Mouse (Mus musculus) bone marrow macrophage, adult 2 months (primary cell): ENCODE measurements around the gene Ptpro. TPM values are rescaled to one million over a fixed set of nuclear protein-coding genes. Genes with fewer than 3 reads are reported as not detected.
"Not testable (repeated sequence)": the region's sequence is repeated elsewhere in the genome, so short reads cannot be mapped to it uniquely, and the experiment has no call there.

Experiments
- H3K27ac ChIP-seq: 2 replicates; pipeline ENCODE4 v1.5.1; 2012; ENCODE audit warnings: low read depth, low read length; ENCODE audit not compliant: insufficient read depth
- H3K4me1 ChIP-seq: 2 replicates; pipeline ENCODE4 v1.6.1; 2012; ENCODE audit warnings: low read length; ENCODE audit not compliant: control insufficient read depth, insufficient read depth
- H3K4me3 ChIP-seq: 2 replicates; pipeline ENCODE4 v1.5.1; 2012; ENCODE audit warnings: mild to moderate bottlenecking, low read length, moderate library complexity; ENCODE audit not compliant: insufficient read depth
- CTCF ChIP-seq: IDR thresholded peaks from 2 replicates; pipeline ENCODE4 v1.5.1; 2012; ENCODE audit warnings: low read depth, mild to moderate bottlenecking, low read length, moderate library complexity
- POLR2A ChIP-seq: IDR thresholded peaks from 2 replicates; pipeline ENCODE4 v1.6.1; 2012; ENCODE audit warnings: mild to moderate bottlenecking, low read depth, low read length, borderline replicate concordance
- polyA plus RNA-seq: library from polyadenylated mRNA; stranded (reverse); fragments of >200 nt; gene quantifications from 2 replicates; pipeline ENCODE4 v1.2.4, GENCODE M21; 2012; ENCODE audit not compliant: missing spikeins, insufficient read depth, insufficient read length

Ptpro gene
- polyA plus RNA-seq, 1 experiment, result 155 TPM

GRCm38 (mm10) chr6:137467696-137468095 is 215.6 kb downstream of the Ptpro start:
- no peak overlapping the region for H3K27ac ChIP-seq
- TF ChIP-seq CTCF (no peak), POLR2A (no peak)
- no peak overlapping the region for H3K4me3 ChIP-seq
- H3K4me1 ChIP-seq, result peaks cover 34% of the 10 kb centered on the region

GRCm38 (mm10) chr6:137469541-137469940 is 217.4 kb downstream of the Ptpro start:
- peaks cover 40% of the 10 kb centered on the region for H3K4me1 ChIP-seq
- H3K4me3 ChIP-seq, result no peak overlapping the region
- TF ChIP-seq CTCF (no peak), POLR2A (no peak)
- H3K27ac ChIP-seq, result no peak overlapping the region

- Histone ChIP-seq H3K4me3 (no peak overlapping the region), H3K27ac (peak overlapping the region; percentile 99), H3K4me1 (peaks cover 40% of the 10 kb centered on the region)
- no peak for TF ChIP-seq CTCF
- TF ChIP-seq POLR2A, result no peak
These were observed 218.9 kb downstream of the Ptpro start for GRCm38 (mm10) chr6:137470901-137471598.

- H3K4me1 ChIP-seq, result peaks cover 40% of the 10 kb centered on the region
- no peak for TF ChIP-seq CTCF
- no peak for TF ChIP-seq POLR2A
- peak overlapping the region; percentile 99 for H3K27ac ChIP-seq
- no peak overlapping the region for H3K4me3 ChIP-seq
These were observed 220.0 kb downstream of the Ptpro start for GRCm38 (mm10) chr6:137472129-137472528.

- H3K4me1 ChIP-seq, result peaks cover 35% of the 10 kb centered on the region
- peak overlapping the region; percentile 93 for H3K27ac ChIP-seq
- TF ChIP-seq CTCF (no peak), POLR2A (no peak)
- H3K4me3 ChIP-seq, result no peak overlapping the region
These were observed 221.3 kb downstream of the Ptpro start for GRCm38 (mm10) chr6:137473433-137473832.

GRCm38 (mm10) chr6:137475695-137476094 is 223.6 kb downstream of the Ptpro start:
- not testable (repeated sequence) for H3K4me3 ChIP-seq, H3K27ac ChIP-seq
- H3K4me1 ChIP-seq, result peaks cover 27% of the 10 kb centered on the region

- no peak overlapping the region for H3K27ac ChIP-seq
- H3K4me3 ChIP-seq, result no peak overlapping the region
- TF ChIP-seq CTCF (no peak), POLR2A (no peak)
- H3K4me1 ChIP-seq, result 0 out of 2 replicates have a peak, but pooled peaks cover 2% of the 10 kb centered on the region
These were observed 230.8 kb downstream of the Ptpro start for GRCm38 (mm10) chr6:137482891-137483290.

- no peak overlapping the region for H3K27ac ChIP-seq
- H3K4me3 ChIP-seq, result no peak overlapping the region
- TF ChIP-seq POLR2A, result no peak
- TF ChIP-seq CTCF, result no peak
- no peaks in the 10 kb centered on the region for H3K4me1 ChIP-seq
These were observed 235.3 kb downstream of the Ptpro start for GRCm38 (mm10) chr6:137487443-137487842.

GRCm38 (mm10) chr6:137490115-137490514 is 238.0 kb downstream of the Ptpro start:
- Histone ChIP-seq H3K4me3 (no peak overlapping the region), H3K4me1 (no peaks in the 10 kb centered on the region), H3K27ac (no peak overlapping the region)
- no peak for TF ChIP-seq POLR2A
- no peak for TF ChIP-seq CTCF

GRCm38 (mm10) chr6:137491659-137492058 is 239.5 kb downstream of the Ptpro start:
- Histone ChIP-seq H3K4me1 (no peaks in the 10 kb centered on the region), H3K4me3 (no peak overlapping the region), H3K27ac (no peak overlapping the region)
- TF ChIP-seq POLR2A (no peak), CTCF (no peak)

- H3K27ac ChIP-seq, result no peak overlapping the region
- H3K4me3 ChIP-seq, result no peak overlapping the region
- TF ChIP-seq CTCF (no peak), POLR2A (no peak)
- no peaks in the 10 kb centered on the region for H3K4me1 ChIP-seq
These were observed 240.5 kb downstream of the Ptpro start for GRCm38 (mm10) chr6:137492582-137492981.
